Mouse (Mus musculus) frontal cortex, postnatal 36 days (tissue): ENCODE measurements at regions not wholly inside any gene's neighbourhood (a gene's known extent, or its start where the extent isn't known, plus 50 kb on each side); places are given as distances from the start of the nearest gene placed in this dataset.

Experiments used
- DNase-seq, 2 experiments: peaks; one replicate each; pipeline ENCODE4 v3.0.0; 2022; ENCODE audit warnings: low spot score in 2 of 2

DNA sequence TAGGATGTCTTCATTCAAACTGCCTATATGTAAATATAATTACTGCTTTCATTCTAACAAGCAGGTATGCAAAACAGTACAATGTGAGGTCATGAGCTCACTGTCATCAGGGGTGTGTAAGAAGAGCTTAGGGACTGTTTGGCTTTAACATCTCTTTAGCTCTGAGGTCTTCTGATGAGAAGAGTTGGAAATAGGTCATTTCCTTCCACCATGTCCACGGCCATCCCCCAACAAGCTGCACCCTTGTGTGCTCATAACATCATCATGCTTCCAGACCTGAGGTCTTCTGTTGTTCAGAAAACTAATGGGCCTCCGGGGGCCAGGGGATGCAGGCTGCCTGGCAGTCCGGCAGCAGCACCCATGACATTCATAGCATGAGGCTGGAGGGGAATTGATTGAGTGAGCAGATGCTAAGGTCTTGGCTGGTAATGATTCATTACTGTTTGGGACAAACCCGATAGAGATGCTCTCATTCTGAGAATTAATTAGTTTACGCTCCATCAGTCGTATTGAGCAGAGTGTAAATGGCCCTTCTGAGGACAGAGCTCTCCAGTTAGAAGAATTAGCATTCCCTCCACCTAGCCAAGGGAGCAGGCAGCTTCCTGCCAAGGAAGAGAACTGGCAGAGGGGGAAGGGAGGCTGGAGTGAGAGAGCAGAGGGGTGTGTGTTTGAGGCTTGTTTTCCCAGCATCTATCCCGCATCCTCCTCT is 64.0 kb downstream of the Rps24 start:
- peak; percentile 22 to 40 for DNase-seq

DNA sequence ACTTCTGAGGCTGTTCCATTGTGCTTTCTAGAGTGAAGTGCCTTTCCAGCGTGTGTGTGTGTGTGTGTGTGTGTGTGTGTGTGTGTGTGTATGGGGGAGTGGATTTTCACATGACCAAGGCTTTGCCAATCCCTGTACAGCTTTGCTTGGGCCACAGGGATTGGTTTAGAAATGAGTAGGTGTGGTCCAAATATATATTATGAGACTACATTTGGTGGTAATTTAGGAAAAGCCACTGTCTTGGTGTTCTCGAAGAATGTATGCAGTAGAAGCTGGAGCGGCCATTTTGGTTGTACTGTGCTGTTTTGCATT is 64.5 kb downstream of the Rps24 start:
- DNase-seq = no peak

DNA sequence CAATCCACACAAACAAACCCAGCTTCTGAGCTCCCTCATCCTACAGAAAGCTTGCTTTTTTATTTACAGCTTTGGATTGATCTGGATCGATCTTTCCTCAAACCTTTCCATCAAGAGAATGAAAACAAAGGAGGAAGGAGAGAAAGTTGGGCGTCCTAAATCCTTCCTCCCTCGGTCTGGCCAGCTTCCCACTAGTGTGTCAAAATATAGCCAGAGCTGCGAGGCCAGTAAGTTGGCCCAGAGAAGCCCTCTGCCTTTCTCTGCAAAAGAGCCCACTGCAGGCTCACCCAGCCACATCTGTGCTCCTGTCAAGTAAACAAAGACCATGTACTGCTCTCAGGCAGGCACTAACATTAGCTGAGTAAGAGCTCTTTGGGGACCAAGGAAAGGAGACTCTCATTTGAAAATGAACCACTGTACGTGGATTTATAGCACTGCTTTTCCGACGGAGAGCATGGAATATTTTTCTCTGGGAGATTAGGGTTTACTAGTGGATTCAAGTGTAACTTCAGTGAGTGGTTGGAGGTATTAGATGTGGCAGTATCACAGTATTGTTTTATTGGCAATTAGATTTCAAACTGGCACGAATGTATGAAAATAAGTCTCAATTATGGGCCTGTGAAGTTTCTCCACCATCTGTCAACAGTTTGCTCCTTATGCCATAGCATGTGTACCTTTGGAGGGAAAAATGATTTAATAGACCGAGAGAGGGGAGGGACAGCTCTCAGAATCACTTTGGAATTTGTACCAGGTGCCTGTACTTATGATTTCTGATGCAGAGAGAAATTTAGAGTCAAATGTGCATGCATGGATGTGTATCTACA is 78.1 kb downstream of the Rps24 start:
- DNase-seq = no peak

DNA sequence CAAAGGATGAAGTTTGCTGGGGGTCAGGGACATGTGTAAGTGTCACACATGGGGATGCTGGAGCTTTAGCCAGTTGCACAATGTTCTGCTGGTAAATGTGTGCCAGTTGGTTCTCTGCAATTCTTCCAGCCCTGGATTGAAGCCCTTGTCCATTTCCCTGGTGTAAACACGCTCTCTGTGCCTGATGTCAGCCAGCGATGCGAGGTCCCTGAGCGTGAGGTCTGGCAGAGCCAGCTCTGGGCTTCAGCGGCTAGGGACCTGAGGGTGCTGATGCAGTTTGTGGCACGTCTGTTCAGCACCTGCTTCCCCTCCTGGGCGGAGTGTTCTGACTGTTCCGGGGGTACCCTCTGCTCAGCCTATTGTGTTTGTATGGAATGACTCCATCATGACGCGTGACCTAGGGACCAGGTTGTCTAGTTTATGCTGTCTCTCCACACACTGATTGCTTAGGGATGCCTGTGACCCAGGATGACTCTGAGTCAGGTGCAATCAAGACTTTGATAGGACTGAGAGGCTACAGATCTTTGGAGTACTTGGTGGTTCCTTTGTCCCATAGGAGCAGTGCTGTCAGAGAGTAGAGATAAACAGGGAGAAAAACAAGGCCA is 78.9 kb downstream of the Rps24 start:
- DNase-seq = no peak

- peak; percentile 9 to 23 for DNase-seq
Measured at GRCm38 (mm10) chr14:24575111-24575510, 88.2 kb downstream of the Rps24 start.

GRCm38 (mm10) chr14:24578535-24579111 is 91.7 kb downstream of the Rps24 start:
- DNase-seq = peak; percentile 89 to 93

DNA sequence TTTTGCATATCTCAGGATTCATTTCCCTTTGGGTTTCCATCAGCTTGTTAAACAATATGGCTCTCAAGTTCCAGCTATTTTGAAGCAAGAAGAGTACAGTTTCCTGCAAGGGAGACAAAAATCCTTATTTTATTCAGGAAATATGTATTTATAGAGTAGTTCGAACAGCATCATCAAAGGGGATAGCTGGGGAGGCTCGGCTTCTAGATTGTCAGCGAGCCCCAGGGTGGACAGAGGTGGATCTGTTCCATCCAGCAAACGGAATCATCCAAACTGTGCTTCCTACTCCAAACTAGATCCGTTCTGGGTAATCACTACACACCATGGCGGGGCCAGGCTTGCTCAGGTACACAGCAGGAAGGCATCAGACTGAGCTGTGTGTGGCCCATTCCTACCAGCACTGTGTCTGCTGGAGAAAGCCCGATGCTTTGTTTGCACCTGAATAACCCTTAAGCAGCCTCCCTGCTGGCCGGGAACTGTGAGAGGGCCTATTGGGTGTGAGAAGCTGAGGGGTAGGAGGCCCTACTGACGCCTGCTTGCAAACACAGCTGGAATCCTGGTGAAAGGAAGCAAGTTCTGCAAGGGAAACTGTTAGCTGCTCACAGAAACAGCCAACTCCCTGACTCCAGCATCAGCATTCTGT is 92.3 kb downstream of the Rps24 start:
- DNase-seq = peak; percentile 41 to 48

DNA sequence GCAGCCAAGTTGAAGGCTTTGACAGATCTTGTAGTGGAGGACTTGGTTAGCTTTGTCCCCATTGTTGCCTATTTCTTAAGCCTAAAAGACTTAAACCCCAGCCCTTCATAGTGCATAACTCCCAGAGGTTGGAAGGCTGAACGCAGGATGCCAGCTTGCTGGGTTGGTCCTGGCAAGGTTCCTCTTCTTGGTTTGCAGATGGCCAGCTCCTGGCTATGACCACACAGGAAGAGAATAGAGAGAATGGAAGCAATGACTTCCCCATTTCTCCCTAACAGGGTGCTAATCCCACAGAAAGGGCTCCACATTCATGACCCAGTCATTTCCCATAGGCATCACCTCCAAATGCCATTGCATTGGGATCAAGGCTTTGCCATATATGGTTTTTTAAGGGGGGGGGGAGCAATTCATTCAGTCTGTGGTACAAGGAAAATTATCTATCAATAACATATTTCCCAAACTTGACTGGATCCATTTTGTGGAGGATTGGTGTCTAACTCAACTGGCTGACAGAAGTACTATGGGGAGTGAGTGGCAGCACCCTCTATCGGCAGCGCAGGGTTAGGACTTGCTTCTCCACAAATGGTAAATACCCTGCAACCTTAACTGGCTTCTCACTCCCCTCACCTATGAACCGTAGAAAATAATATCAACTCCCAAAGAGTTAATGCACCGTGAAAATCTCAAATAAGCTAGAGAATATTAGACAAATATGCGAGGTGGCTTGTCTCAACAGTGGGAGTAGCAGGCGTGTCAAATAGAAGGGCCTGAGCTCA is 99.4 kb downstream of the Rps24 start:
- no peak for DNase-seq

- DNase-seq = peak; percentile 33 to 46
Measured at GRCm38 (mm10) chr14:24586982-24587672, 100.2 kb downstream of the Rps24 start.

DNA sequence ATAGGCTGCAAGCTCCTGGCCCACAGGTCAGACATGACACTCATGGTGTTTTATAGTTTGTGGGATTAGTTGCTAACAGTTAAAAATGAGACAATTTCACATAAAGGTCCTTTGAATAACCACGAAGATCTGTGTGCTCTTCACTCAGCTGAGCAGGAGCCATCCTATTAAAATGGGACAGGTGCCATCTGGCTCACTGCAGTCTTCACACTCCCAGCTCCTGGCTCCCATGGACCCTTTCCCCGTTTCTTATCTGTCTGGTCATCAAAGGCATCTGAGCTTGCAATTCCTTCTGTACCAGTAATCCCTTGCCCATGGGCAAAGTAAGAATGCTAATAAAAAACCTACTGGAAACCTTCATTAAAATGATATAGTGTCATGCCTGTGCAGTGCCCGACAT is 101.1 kb downstream of the Rps24 start:
- no peak for DNase-seq

- no peak for DNase-seq
Measured at GRCm38 (mm10) chr14:24606444-24607173, 119.7 kb downstream of the Rps24 start.

DNA sequence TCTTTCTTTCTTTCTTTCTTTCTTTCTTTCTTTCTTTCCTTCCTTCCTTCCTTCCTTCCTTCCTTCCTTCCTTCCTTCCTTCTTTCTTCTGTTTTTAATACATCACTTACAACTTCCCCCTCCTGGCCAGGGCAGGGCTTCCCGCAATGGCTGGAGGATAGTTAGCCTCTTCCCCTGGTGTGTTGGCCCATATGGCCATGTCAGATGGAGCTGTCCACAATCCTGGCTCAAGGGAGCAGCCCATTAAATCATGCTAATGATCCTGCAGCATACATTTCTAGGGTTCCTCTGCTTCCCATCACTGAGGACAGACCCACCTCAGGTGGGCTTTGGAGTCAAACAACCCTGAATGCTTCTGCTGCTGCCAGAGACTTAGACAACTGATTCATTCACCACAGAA is 121.4 kb downstream of the Rps24 start:
- no peak for DNase-seq

GRCm38 (mm10) chr14:24612254-24612995 is 125.5 kb downstream of the Rps24 start:
- peak in 1 of 2 experiments; percentile 22 for DNase-seq

GRCm38 (mm10) chr14:24615776-24616175 is 128.9 kb downstream of the Rps24 start:
- DNase-seq = peak; percentile 15 to 22

GRCm38 (mm10) chr14:24616306-24617125 is 129.6 kb downstream of the Rps24 start:
- peak in 1 of 2 experiments; percentile 13 for DNase-seq

GRCm38 (mm10) chr14:24617126-24617375 is 130.1 kb downstream of the Rps24 start:
- no peak for DNase-seq

GRCm38 (mm10) chr14:24617393-24617861 is 130.5 kb downstream of the Rps24 start:
- peak; percentile 55 to 72 for DNase-seq
